Mouse (Mus musculus): ENCODE measurements around the gene BC025920. TPM values are rescaled to one million over a fixed set of nuclear protein-coding genes. Genes with fewer than 3 reads are reported as not detected.

The BC025920 gene
- polyA plus RNA-seq, 1 experiment from 2014 or later: 0.84 TPM

DNA sequence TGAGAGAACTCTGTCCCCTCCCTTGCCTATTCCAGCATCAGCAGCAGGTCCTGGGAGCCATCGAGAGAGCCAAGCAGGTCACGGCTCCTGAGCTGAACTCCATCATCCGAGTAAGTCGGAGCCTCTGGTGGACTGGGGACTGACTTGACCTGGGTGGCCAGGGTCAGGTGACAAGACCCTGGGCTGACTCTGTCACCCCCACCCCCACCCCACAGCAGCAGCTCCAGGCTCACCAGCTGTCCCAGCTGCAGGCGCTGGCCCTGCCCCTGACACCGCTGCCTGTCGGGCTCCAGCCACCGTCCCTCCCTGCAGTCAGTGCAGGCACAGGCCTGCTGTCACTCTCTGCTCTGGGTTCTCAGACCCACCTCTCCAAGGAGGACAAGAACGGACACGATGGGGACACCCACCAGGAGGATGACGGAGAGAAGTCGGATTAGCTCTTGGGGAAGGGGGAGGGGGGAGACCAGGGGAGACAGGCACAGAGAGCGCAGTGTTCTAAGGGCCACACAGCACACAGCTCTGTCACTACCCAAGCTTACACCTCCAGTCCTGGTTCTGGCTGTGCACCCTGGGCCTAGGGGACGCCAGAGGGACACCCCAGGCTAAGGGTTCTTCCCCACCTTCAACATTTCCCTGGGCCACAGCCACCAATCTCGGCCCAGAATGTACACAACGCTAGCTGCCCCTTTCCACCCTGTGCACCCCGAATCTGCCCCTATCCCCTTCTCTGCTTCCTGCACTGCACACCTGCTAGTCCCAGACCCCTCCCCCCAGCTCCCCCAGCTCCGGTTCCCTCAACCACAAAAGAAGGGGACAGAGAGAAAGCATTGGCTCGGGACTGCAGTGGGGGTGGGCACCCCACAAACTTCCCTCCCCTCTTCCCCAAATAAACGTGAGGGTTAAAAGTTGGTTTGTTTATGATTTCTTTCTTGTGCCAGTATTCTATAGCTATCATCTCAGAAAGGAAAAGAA lies 40.5 kb upstream of the BC025920 start:
- no peak for ATAC-seq (replicated peaks; ENCODE audit: low FRiP score)
- Histone ChIP-seq H3K9me3 (replicated peaks) (no peaks in the 10 kb centered on the region), H3K36me3 (peaks cover 53% of the 10 kb centered on the region), H3K27me3 (no peaks in the 10 kb centered on the region), H3K4me3 (replicated peaks) (no peak overlapping the region), H3K9ac (no peak overlapping the region), H3K4me2 (no peak overlapping the region), H3K4me1 (peaks cover 95% of the 10 kb centered on the region), H3K27ac (no peak overlapping the region; the same call in 1 of the 2 replicates)
- 57% methylated on average over 20 of the region's 20 CpGs for WGBS

DNA sequence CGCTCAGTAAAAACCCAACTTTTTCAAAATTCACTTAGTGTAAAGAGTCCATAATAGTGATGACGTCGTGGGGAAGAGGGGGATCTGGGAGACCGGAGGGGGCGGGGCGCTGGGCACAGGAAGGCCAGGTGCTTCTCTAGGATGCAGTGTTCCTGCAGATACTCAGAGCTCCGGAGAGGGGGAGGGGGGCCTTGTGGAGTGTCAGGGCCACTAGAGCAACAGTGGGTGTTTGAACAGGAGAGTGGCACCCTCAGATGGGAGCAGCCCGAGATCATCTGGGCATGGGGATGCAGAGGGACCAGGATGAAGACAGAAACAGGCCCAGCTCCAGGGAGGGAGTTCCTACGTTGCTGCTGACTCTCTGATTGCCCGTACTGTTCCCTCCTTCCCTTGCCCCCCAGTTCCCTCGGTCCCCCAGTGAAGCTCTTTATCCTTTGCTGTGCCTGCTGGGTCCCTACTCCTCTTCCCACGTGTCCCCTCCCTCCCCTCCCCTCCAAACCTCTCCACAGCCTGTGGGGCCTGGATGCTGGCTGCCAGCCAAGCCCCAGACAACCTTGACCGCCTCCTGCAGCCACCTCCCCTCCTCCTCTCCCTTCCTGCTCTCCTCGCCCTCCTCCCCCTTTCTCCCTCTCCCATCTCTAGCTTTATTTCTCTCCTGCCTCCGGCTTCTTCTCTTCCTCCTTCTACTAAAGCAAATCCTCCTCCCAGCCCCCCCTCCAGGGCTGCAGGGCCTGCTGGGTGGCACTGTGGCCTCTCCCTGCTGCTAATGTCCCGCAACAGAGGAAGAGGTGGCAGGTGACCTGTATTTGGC lies 37.5 kb upstream of the BC025920 start:
- ATAC-seq (replicated peaks; ENCODE audit: low FRiP score): peak; percentile 23

DNA sequence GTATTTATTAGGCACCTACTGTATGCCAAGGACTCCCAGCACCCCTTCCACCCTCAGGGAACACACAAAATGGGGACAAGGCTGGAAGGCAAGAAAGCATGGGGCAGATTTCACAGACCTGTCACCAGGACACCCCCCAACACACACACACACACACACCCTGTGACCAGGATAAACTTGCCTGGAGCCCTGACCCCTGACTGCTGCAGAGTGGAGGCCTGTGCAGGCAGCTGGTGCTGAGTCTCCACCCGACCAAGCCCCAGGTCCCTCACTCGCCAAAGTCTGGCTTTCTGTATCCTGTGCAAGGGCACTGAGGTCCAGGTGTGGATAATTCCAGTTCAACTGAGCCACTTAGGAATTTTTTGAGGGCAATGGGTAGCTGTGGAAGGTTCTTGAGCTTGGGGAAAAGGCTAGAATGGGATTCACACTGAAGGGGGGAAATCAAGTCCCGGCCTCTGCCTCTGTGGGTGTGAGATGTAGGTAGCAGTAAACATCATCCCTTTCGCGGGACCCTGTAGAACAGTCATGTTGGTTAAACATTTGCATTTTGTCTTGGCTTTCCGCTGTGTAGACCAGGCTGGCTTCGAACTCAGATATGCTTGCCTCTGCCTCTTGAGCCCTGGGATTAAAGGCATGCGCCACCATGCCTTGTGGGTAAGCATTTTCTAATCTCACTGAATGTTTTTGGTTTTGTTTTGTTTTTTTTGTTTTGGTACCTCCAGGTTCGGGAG lies 36.4 kb upstream of the BC025920 start:
- Histone ChIP-seq H3K9ac (0 out of 2 replicates have a peak overlapping the region, but pooled peaks have one; percentile 4), H3K9me3 (replicated peaks) (no peaks in the 10 kb centered on the region), H3K4me1 (peaks cover 89% of the 10 kb centered on the region), H3K27me3 (peaks cover 23% of the 10 kb centered on the region), H3K27ac (peak overlapping the region; percentile 94), H3K4me2 (peak overlapping the region; percentile 89), H3K4me3 (replicated peaks) (no peak overlapping the region), H3K36me3 (peaks cover 25% of the 10 kb centered on the region)
- WGBS: 52% methylated on average over 9 of the region's 9 CpGs
- ATAC-seq (replicated peaks; ENCODE audit: low FRiP score): no peak

More for the DNA sequence above, 37.5 kb upstream of the BC025920 start:
- Histone ChIP-seq H3K27ac (peak overlapping the region; percentile 94), H3K36me3 (peaks cover 33% of the 10 kb centered on the region), H3K9ac (no peak overlapping the region), H3K27me3 (peaks cover 13% of the 10 kb centered on the region), H3K4me3 (replicated peaks) (peak overlapping the region; percentile 17; the same call in 1 of the 2 replicates), H3K9me3 (replicated peaks) (no peaks in the 10 kb centered on the region), H3K4me1 (peaks cover 89% of the 10 kb centered on the region), H3K4me2 (peak overlapping the region; percentile 51)
- 9% methylated on average over 15 of the region's 16 CpGs for WGBS

DNA sequence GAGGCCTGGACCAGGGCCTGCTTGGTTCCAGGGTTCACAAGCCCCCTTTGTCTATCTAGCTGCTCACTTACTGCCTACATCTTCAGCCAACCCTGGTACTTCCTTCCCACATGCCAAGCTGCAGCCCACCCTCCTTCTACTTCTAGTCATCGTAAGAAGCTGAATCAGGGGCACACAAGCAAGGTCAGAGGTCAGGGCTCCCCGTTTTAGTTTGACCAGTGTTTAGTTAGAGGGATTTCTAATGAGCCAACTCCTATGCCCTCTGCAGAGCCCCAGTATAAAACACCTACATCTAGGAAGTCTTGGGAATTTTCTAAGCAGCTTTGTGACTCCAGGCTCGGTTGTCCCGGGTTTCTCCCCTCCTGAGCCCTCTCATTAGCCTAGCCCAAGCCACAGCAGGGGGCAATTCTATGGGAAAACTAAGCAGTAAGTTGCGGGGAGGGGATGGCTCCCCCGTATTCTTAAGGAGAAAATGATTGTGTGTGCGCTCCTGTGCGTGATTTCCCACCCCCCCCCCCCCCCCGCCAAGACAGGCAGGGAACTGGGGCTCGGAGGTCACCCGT lies 35.8 kb upstream of the BC025920 start:
- Histone ChIP-seq H3K4me2 (peak overlapping the region; percentile 89), H3K9ac (peak overlapping the region; percentile 4; the same call in 1 of the 2 replicates), H3K4me1 (peaks cover 89% of the 10 kb centered on the region), H3K9me3 (replicated peaks) (no peaks in the 10 kb centered on the region), H3K27ac (peak overlapping the region; percentile 94), H3K27me3 (peaks cover 23% of the 10 kb centered on the region), H3K36me3 (peaks cover 19% of the 10 kb centered on the region), H3K4me3 (replicated peaks) (peak overlapping the region; percentile 52)
- ATAC-seq (replicated peaks; ENCODE audit: low FRiP score): no peak
- under 1% methylated on average over 8 of the region's 11 CpGs for whole genome bisulfite sequencing

DNA sequence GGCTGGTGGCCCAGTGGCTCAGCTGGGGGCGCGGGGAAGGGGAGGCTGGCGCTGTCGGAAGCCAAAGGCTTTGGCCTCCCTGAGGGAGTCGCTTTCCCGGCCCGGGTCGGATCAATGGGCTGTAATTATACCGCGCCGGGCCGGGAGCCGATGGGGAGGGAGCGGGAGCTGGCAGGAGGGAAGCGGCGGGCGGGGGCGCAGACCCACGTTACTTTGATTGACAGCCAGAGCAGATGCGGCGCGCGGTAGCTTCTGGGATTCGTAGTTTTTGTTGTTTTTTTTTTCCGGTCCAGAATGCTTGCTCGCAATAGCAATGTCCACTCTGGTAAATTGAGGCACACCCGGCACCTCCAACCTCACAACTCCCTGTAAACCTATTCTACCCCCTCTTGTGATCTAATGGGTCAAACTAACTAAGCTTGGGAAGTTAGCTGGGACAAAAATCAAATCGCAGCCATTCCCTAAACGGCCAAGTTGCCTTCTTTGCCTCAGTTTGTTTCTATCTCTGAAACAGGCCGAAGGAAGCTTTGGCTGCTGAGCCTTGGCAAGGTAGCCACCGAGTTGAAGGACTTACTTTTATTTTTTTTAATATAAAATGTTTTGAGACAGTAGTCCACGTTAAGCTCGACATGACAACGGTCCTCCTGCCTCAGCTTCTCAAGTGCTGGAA lies 35.1 kb upstream of the BC025920 start:
- H3K9me3 ChIP-seq (replicated peaks): no peaks in the 10 kb centered on the region
- peak overlapping the region; percentile 4; the same call in 1 of the 2 replicates for H3K9ac ChIP-seq
- peak overlapping the region; percentile 89 for H3K4me2 ChIP-seq
- peak; percentile 58 for ATAC-seq (replicated peaks; ENCODE audit: low FRiP score)
- under 1% methylated on average over 33 of the region's 34 CpGs for WGBS
- peaks cover 26% of the 10 kb centered on the region for H3K27me3 ChIP-seq
- H3K27ac ChIP-seq: peak overlapping the region; percentile 94
- H3K36me3 ChIP-seq: peaks cover 12% of the 10 kb centered on the region
- peak overlapping the region; percentile 52 for H3K4me3 ChIP-seq (replicated peaks)
- H3K4me1 ChIP-seq: peaks cover 89% of the 10 kb centered on the region

DNA sequence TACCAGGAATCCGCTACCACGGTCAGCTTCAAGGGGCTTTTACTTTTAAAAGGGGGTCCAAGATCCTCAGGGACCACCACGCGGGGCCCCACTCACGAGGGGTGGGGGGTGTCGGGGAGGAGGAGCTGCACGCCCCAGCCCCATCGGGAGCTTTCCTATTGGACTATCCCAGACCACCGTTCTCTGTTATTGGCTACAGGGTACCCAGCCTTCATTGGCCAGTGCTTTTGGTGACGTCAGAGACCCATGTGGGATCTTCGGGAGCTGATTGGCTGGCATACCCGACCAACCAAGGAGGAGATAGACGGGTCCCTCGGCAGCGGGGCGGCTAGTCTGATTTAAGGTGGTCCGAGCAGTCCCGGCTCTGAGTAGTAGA lies 34.6 kb upstream of the BC025920 start:
- peaks cover 31% of the 10 kb centered on the region for H3K27me3 ChIP-seq
- H3K9ac ChIP-seq: peak overlapping the region; percentile 24
- ATAC-seq (replicated peaks; ENCODE audit: low FRiP score): peak; percentile 88

DNA sequence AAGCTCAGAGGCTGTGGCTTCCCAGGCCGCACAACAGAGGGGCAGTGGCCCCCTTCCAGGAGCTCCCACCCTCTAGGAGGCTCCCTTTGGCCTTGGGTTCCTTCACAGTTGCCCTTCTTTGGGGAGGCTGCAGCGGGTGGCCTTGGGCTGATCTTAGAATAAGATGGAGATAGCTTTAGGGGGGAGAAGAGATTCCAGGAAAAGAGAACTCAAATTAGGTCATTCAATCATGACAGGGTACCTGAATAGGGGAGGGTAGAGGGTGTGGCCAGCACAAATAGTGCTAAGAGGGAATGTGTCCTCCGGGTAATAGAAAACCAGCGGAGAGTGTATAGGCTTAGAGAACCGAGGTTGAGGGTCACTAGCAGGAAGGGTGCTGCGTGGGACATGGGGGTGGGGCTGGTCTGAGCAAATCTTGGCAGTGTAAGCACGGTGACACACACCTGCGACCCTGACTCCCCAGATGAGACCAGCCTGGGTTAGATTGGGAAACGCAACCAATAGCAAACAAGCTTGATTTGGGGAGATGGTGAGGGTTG lies 33.9 kb upstream of the BC025920 start:
- ATAC-seq (replicated peaks; ENCODE audit: low FRiP score): peak; percentile 9; the same call in 1 of the 2 replicates
- Histone ChIP-seq H3K27me3 (peaks cover 37% of the 10 kb centered on the region), H3K4me3 (replicated peaks) (peak overlapping the region; percentile 52), H3K4me1 (peaks cover 91% of the 10 kb centered on the region), H3K27ac (peak overlapping the region; percentile 90), H3K9ac (peak overlapping the region; percentile 24; the same call in 1 of the 2 replicates), H3K9me3 (replicated peaks) (no peaks in the 10 kb centered on the region), H3K4me2 (peak overlapping the region; percentile 89), H3K36me3 (peaks cover 3% of the 10 kb centered on the region; the same call in 1 of the 2 replicates)
- 6% methylated on average over 9 of the region's 9 CpGs for WGBS

More for the DNA sequence above, 34.6 kb upstream of the BC025920 start:
- WGBS: under 1% methylated on average over 18 of the region's 18 CpGs
- Histone ChIP-seq H3K4me2 (peak overlapping the region; percentile 89), H3K4me3 (replicated peaks) (peak overlapping the region; percentile 52), H3K9me3 (replicated peaks) (no peaks in the 10 kb centered on the region), H3K4me1 (peaks cover 92% of the 10 kb centered on the region), H3K27ac (peak overlapping the region; percentile 94), H3K36me3 (peaks cover 7% of the 10 kb centered on the region)

DNA sequence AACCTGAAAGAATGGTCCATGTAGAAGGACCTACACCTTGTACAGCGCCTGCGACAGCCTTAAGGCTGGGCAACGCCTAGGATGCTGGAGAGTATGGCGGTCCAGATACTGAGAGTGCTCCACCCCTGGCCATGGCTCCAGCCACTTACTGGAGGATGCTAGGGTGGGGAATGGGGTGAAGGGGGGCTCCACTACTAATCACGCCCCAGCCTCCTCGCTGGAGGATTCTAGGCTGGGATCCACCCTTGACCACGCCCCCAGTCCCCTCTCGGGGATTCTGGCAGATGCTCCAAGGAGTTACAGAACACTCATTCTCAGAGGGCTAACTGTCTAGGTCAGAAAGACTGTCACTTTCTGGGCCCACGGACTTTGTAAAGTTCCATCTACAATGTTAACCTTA lies 33.1 kb upstream of the BC025920 start:
- H3K9ac ChIP-seq: no peak overlapping the region
- no peaks in the 10 kb centered on the region for H3K36me3 ChIP-seq
- 21% methylated on average over 9 of the region's 9 CpGs for WGBS
- no peak for ATAC-seq (replicated peaks; ENCODE audit: low FRiP score)
- H3K4me3 ChIP-seq (replicated peaks): no peak overlapping the region
- H3K4me2 ChIP-seq: peak overlapping the region; percentile 89
- H3K27me3 ChIP-seq: peaks cover 41% of the 10 kb centered on the region
- H3K27ac ChIP-seq: peak overlapping the region; percentile 90
- H3K9me3 ChIP-seq (replicated peaks): no peaks in the 10 kb centered on the region
- H3K4me1 ChIP-seq: peaks cover 87% of the 10 kb centered on the region

DNA sequence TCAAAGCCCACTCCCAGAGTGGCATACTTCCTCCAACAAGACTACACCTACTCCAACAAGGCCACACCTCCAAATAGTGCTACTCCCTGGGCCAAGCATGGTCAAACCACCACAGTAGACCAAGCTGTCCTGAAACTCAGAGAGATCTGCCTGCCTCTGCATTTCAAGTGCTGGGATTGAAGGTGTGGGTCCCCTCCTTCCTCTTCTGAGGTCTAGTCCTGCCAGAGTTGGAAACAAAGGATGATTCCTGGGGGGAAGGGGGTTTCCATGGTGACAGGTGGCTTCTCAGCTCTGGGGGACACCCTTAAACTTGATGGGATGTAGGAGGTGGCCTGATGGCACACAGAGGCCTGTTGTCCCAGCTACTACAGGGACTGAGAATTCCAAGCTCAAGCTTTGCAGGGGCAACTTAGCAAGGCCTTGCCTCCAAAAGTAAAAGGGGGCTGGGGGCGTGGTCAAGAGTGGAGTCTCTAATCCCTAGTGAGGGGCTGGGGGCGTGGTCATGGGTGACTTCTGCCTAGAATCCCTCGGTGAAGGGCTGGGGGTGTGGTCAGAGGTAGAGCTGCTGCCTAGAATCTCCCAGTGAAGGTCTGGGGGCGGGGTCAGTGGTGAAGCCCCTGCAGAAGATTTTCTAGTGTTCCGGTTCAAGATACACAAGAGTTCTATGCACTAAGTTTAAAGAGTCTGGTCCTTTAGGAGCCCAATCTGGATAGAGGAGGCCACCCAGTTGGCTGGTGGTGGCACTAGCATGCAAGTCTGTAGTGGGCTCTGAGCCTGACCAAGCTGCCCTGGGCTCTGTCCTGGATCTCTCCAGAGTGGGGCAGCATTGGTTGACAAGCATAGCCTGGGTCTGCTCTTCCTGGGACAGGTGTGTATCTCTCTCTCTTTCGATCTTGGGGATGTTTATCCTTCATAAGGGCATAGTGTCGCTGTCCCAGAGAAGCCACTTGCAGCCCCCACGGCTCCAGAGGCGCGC lies 31.7 kb upstream of the BC025920 start, which contains the start of gene Tle2:
Tle2 (plus strand) TSS at position 481 of the 976 bp plus-strand sequence.
- peak within 1 kb of the TSS; percentile 60 for H3K4me3 ChIP-seq (replicated peaks)
- H3K9me3 ChIP-seq (replicated peaks): no peaks in the 10 kb centered on the region
- 27% methylated on average over 10 of the region's 10 CpGs for WGBS
- ATAC-seq (replicated peaks; ENCODE audit: low FRiP score): no peak
- peak within 1 kb of the TSS; percentile 54 for H3K9ac ChIP-seq
- H3K27me3 ChIP-seq: peaks cover 41% of the 10 kb centered on the region
- H3K4me1 ChIP-seq: peaks cover 73% of the 10 kb centered on the region
- no peaks in the 10 kb centered on the region for H3K36me3 ChIP-seq
- H3K27ac ChIP-seq: peak within 1 kb of the TSS; percentile 76
- H3K4me2 ChIP-seq: peak within 1 kb of the TSS; percentile 87

Data from kidney, embryonic 15.5 days (tissue).